Mouse (Mus musculus): Measurements from ENCODE around the gene Rai1.

Rai1 gene

DNA sequence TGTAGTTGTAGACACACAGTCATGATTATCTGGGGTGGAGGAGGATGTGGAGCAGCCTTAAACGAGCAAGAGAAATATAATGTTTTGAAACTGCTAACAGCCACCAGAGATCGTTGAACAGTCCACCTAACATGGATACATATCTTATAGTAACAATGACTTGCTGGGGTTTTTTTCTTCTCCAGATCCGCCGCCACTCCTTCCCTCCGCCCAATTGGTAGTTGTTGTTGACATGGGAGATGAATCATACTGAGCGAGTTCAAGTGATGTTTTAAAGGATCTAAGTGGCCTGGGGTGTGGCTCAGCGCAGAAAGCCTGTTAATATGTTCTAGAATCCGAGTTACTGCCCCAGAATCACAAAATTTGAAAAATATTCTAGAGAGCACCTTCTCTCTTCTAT is 114.8 kb downstream of the Rai1 start:
- peak; percentile 80 for DNase-seq (ENCODE audit: low read depth, low spot score)

- peak; percentile 89 for DNase-seq (ENCODE audit: low read depth, low spot score)
These were observed 115.5 kb downstream of the Rai1 start for GRCm38 (mm10) chr11:60220291-60220804.

DNA sequence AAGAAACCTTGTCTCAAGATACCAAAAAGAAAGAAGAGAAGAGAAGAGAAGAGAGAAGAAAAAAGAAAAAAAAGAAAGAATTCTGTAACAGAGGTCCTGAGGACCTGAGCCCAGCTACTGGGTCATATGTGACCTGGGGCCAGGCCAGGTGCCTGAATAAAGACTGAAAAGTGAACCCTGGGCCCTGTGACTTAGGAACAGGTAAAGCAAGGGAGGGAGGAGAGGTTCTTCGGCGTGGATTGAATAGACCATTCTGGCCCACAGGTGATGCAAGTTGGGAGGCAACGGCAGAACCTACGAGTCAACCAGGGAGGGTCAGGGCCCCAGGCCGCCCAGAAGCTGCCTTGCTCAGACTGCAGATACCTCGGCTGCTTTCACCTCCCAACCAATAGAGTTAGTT is 116.6 kb downstream of the Rai1 start:
- no peak for DNase-seq (ENCODE audit: low read depth, low spot score)

DNA sequence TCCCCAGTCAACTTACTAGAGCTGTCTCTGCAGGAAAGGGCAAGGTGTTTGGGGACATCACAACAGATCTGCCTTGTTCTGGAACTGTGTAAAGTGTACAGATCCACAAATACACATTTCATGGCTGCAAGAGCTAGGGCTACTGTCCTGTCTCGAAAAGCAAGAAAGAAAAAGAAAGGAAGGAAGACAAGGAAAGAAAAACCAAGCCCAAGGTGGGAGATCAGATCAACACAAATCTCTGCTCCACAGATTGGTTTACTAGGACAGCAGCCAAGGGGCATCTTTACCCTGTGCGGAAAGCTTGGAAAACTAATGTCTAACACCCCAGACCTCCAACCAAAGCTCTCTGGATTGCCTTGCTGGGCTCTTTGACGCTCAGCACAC is 117.3 kb downstream of the Rai1 start:
- no peak for DNase-seq (ENCODE audit: low read depth, low spot score)

GRCm38 (mm10) chr11:60222469-60223236 is 117.8 kb downstream of the Rai1 start, which contains the start of gene Srebf1:
Srebf1 (minus strand) TSS chr11:60222581.
- DNase-seq (ENCODE audit: low read depth, low spot score): no peak

DNA sequence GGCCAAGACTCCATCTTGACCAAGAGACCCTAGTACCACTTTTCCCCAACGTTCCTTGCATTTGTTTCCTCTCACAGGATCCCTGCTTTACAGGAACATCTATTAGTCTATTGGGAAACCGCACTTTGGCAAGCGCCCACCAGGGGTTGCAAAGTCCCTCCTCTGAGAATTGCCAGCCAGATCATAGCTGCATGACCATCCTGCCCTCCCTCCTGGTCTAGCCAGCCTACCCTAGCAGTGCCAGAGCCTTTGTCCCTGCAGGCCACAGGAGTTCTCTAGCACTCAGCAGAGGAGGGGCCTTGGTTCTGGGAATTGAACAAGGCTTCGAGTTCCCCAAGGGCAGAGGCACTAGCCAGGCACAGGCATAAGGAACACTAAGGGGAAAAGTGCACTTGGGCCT is 119.9 kb downstream of the Rai1 start:
- DNase-seq (ENCODE audit: low read depth, low spot score): peak; percentile 66

DNA sequence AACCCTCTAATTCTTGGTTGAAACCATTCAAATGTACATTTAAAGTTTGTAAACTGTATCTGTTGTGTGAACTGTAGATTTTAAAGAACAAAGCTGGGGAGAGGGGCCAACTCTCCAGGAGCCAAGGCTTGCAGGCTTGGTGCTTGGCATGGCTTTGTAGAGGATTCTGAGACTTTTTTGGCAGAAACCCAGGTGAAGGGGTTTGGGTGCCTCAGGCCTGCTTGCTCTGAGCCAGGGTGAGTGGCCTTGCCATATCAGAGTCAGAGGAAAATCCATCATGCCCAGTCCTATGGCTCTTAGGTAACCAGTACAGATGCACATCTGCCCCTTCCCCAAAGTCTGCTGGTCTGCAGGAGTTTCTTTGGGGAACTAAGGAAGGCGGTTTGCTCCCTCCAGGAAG is 121.1 kb downstream of the Rai1 start:
- DNase-seq (ENCODE audit: low read depth, low spot score): no peak

- no peak for DNase-seq (ENCODE audit: low read depth, low spot score)
These were observed 123.7 kb downstream of the Rai1 start for GRCm38 (mm10) chr11:60228525-60228924.

DNA sequence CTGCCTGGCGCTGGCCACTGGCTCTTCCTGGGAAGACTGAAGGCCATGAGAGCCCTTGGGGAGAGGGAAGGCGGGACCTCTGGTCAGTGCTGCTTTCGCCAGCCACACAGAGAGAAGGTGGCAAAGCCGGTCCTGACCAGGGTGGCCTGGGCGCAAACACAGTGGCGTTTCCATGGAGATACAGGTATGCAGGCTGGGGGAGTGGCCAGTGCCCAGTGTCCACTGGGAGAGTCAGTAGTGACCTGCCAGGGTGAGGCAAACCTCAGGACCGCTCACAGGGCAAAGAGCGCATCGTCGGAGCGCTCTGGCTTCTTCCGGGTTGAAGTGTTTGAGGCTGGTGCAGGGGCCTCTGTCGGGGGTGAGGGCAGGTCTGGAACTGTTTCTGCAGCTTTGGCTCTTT is 125.0 kb downstream of the Rai1 start:
- DNase-seq (ENCODE audit: low read depth, low spot score): no peak

- no peak for DNase-seq (ENCODE audit: low read depth, low spot score)
These were observed 125.7 kb downstream of the Rai1 start for GRCm38 (mm10) chr11:60230512-60230911.

DNA sequence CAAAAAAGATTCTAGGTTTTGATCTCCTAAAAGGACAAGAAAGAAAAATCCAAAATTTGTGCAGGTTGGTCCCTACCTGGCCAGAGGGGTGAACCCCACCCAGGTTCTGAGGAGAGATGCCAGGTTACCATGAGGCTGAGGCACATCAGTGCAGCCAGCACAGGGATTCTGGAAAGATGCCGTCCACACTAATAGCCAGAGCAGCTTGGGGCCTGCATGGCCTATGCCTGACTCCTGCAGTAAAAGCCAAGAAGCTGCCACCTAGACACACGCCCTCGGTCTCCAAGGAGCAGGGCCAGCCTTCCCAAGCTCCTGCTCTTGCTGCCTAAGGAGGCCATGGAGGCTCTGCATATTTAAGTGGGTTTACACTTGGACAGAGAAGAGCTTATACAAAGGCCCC is 126.5 kb downstream of the Rai1 start:
- no peak for DNase-seq (ENCODE audit: low read depth, low spot score)

DNA sequence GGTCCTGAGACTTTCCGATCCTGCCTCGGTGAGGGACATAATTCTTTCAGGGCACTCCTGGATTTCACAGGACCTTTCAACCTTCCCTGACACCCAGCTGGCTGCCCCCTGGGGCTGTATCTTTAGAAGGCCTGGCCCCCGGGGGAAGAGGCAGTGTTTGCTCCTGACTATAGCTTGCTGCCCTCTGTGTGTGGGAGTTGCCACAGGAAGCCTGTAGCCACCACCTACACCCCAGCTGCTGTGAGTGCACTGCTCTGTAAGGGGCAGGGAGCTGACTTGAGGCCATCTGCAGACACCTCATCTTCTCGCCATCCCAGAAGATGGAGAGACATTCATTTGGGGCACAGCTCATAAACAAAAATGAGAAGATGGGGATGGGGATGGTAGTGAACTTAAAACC is 127.1 kb downstream of the Rai1 start:
- DNase-seq (ENCODE audit: low read depth, low spot score): no peak

GRCm38 (mm10) chr11:60232441-60233058 is 127.7 kb downstream of the Rai1 start:
- no peak for DNase-seq (ENCODE audit: low read depth, low spot score)

GRCm38 (mm10) chr11:60233235-60233634 is 128.4 kb downstream of the Rai1 start:
- no peak for DNase-seq (ENCODE audit: low read depth, low spot score)

DNA sequence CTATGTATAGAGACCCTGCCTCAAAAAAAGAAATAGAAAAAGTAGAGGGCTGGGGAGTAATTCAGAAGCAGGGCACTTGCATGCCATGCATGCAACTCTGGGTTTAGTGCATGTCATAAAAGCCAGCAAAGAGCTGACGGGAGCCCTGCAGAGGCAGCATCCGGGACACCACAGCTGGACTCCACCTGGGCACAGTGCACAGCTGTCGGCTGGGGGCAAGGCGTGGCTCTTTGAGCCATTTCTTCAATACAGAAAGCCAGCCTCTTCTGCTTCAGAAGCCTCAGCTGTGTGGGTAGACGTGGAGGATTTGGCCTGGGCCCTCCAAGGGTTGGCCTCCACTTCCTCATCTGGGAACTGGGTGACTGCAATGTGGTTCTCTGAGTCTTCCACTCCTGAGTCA is 130.5 kb downstream of the Rai1 start:
- DNase-seq (ENCODE audit: low read depth, low spot score): no peak

- no peak for DNase-seq (ENCODE audit: low read depth, low spot score)
These were observed 135.7 kb downstream of the Rai1 start for GRCm38 (mm10) chr11:60240509-60240908.

- no peak for DNase-seq (ENCODE audit: low read depth, low spot score)
These were observed 139.8 kb downstream of the Rai1 start for GRCm38 (mm10) chr11:60244503-60245143.

DNA sequence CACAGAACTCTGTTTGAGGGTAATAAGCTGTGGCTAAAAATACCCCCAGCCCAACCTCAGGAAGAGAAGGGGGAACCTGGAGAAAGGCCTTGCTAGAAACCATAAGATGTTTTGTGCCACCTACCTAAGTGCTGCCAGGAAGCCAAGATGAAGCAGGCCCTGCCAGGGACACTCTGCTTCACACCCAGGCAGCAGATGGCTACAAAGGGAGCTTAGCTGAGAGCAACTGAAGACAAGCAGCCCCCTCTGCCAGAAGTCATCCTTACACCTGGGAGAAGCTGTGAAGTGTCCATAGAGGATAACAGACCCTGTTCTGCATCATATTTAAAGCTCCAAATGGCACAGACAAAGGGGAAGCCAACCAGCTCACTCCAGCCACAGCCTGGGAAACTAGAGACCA is 141.3 kb downstream of the Rai1 start:
- no peak for DNase-seq (ENCODE audit: low read depth, low spot score)

- no peak for DNase-seq (ENCODE audit: low read depth, low spot score)
These were observed 143.1 kb downstream of the Rai1 start for GRCm38 (mm10) chr11:60247753-60248550.

All from 3T3-L1 (cell line).